Mouse (Mus musculus) gastrocnemius, postnatal 25 days (tissue): ENCODE measurements around the gene 1700003F12Rik. TPM values are rescaled to one million over a fixed set of nuclear protein-coding genes. Genes with fewer than 3 reads are reported as not detected.

ENCODE experiments used
- DNase-seq: peaks from one replicate; pipeline ENCODE4 v3.0.0; 2022
- total RNA-seq, 2 experiments: library from RNA; stranded (reverse); gene quantifications; 1 replicate in 1 of 2; 2 replicates in 1 of 2; pipeline ENCODE4 v1.2.3; 2021

The 1700003F12Rik gene
- total RNA-seq, 2 experiments from 2014 or later, result not detected

DNA sequence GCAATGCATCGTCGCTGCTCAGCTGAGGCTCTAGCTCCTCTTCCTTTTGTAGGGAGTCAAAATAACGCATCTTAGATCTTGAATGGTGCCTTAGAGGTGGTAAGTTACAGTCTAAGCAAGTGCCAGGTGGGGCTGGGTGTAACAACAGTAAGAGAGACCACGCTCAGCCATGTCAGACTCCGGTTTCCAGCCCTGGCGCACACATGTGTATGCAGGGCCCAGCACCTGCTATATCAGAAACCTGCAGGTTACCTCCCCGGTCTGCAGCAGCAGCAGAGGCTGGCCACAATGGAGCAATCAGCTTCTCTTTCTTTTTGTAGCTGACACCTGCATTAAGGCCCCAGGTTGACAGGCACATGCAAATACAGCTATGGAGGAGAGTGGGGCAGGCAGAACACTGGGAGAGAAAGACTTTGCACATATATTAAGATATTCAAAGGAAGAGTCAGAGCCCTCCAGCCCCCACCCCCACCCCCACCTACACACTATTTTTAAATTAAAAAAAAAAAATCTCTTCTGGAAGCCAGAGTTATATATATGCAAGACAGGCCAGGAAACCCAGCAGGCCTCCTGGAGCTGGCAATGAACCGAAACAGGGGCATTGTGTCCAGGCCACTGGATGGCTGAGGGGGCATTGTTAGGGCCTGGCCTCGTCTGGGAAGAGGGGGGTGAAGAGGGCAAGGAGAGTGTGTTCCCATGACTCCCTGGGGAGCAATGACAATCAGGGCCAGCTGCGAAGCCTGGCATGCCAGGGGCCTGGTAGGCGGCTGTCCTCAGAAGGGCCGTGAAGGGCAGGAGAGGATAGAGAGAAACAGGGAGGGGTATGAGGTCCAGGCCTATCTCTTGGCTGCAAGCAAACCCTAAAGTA is 30.2 kb downstream of the 1700003F12Rik start:
- no peak for DNase-seq

DNA sequence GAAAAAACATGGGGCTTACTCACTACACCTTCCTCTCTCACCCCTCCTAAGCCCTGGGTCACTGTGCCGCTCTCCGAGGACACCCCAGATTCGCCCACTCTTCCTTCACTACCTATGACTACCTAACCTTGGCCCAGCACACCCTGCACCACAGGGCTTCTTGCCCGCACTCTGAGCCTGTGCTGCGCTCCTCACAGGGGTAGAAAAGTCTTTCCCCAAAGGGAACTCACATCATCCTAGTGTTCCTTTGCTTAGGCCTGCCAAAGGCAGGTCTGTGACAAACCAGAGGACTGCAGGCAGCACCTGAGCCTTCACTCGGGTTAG is 30.8 kb downstream of the 1700003F12Rik start:
- DNase-seq, result no peak

DNA sequence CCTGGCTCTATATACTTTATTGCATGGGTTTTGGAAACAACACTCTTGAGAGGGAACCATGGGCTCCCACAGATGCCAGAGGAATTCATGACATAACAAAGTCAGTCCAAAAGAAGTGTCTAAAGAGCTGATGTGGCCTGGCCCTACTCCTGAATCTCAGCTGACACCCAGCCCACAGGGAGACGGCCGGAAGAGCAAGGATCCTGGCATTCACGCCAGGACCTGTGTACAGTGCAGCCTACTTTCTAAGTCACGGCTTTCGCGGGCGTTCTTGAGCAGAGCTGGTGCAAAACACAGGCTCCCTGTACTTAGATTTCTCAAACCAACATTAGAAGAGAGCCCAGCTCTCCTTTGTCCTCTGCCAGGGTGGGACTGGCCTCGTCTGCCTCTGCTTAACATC is 33.7 kb downstream of the 1700003F12Rik start:
- DNase-seq, result peak; percentile 64

DNA sequence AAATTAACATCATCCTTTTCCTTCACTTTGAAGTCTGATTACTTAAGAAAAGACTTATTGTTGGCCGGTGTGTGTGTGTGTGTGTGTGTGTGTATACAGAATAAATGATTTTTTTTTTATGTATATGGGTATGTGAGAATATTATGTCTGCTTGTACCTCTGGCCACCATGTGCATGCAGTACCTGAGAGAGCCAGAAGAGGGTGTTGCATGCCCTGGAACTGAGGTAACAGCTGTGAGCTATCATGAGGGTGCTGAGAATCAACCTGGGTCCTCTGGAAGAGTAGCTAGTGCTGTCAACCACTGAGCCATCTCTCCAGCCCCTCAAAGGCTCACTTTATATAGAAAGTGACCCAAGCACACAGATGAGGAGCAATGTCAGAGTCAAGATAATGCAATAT is 34.5 kb downstream of the 1700003F12Rik start:
- DNase-seq, result no peak

DNA sequence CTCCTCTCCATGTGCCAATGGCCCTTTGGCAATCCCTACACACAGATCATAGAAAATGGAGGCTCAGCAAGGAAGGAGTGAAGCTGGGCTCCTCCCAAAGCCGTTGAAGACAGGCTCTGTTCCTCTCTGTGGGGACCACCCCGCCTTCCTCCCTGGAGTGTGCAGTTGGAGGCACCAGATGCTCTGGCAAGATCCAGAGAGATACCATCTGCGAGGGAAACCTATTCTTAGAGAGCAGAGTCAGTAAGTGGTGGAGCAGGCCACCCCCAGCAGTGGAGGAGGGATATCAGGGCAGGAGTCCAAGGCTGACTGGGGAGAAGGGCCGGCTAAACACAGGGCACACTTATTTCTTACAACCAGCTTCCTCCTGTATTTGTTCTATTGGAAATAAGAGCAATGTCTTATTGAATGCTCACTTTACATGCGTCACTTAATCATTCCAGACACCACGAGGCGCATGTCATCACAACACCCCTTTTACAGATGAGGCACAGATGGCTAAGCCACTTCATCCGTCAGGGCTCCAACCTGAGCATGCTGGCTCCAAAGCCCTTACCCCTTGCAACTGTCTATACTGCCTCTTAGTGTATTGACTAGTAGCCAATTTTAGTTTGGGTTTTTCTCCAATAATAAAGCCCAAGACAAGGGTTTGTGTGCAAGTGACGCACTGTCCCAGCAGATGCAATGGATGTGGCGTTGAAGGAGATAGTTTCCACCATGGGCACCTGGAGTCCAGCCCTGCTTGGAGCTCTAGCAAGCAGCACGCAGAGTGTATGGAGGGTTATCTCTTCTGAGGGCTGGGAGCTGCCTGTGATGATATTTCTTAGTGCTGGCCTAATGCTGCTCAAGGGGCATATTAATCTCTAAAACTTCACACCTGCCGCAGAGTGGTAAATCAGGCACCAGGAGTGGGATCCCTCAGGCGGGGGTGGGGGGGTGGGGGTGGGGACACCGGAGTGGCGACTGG is 37.3 kb downstream of the 1700003F12Rik start:
- no peak for DNase-seq

DNA sequence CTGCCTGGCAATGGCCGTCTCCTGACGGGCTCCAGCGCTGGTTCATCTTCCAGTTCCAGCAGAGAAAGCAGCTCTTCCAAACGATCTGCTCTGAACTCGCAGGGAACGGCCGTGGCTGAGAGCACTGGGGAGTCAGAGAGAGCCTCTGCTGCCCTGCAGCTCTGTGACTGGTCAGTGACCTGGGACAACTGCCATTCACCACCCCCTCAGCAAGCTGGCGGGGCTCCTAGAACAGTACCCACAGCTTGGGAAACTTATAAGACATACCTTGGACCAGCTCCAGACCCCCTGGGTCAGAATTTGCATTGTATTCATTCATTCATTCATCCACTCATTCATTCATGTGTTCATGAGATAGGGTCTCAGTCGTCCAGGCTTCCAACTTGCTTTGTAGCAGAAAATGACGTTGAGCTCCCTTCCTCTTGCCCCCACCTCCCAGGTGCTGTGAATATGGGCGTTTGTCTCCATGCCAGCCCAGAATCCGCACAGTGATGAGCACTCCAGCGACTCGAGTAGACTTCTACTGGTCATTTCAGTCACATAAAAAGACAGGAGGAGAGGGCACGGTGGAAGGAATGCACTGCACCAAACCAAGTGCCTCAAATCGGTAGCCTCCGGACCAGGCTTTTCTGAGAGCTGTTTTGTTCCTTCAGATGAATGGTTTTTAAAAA is 38.2 kb downstream of the 1700003F12Rik start:
- no peak for DNase-seq

DNA sequence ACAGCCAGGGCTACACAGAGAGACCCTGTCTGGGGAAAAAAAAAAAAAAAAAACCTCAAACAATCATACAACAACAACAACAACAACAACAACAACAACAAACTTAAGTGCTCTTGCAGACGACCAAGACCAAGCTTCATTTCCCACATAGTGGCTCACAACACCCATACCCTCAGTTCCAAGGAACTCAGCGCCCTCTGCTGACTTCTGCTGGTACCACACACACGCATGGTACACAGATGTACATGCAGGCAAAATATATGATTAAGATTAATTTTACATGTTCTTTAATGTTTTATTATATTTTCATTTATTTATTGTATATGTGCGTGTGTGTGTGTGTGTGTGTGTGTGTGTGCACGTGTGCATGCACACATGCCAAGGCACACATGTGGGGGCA is 39.5 kb downstream of the 1700003F12Rik start:
- DNase-seq, result no peak

DNA sequence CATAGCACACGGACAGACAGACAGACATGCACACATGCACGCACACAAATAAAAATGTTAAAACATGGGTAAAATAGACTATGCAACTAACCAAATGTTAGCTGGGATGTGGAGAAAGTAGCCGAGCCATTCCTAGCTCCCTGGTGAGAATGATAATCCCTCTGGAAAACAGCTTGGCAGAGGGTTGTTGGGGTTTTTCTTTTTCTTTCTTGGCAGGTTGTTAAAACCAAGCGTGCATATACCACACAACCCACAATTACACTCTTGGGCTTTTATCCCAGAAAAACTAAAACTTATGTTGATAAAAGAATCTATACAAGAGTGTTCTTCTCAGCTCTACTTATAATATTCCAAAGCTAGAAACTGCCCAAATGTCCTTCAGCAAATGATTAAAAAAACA is 42.2 kb downstream of the 1700003F12Rik start:
- DNase-seq, result no peak

DNA sequence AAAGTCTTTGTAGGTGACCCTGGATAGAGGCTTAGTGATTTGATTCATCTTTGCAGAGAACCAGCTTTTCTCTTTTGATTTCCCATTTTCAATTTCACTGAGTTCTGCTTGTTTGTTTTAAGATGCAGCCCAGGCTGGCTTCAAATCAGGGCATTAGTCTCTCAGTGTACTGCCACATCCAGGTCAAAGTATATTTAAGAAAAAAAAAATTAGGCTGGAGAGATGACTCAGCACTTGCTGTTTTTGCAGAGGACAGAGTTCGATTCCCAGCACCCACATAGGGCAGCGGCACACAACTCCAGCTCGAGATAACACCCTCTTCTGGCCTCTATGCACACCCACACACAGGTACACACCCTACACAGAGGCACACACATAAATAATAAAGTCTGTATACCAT is 44.4 kb downstream of the 1700003F12Rik start:
- DNase-seq, result no peak

DNA sequence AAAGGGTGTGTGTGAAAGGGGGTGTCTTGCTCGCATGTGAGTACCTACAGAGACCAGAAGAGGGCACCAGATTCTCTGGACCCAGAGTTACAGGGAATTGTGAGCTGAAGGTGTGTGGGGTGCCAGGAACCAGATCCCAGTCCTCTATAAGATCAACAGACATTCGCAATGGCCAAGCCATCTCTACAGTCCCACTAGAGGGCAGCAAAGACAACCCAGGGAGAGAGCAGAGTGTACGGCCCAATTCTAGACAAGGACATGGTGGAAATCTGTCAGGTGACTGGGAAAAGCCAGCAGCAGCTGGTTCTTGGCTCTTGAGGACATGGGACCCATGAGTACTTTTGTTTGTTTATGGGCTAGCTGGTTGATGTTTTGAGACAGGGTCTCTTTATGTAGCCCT is 46.1 kb downstream of the 1700003F12Rik start:
- DNase-seq, result no peak

DNA sequence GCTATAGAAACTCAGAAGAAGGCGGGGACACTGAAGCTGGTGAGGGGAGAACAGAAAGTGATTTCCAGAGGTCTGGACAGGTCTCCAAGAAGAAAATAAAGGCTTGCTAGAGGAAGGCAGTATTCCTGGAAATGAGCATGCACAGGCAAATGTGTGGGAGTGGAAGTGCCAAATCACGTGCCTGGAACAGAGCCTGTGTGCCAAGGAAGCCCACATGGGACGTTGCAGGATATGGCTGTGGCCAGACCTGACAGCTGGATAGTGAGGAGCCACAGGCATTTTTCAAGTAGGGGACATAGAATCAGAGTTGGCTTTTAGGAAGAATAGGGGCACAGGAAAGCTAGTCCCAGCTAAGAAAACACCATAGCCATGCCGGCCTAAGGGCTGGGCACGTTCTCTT is 48.9 kb downstream of the 1700003F12Rik start:
- no peak for DNase-seq

DNA sequence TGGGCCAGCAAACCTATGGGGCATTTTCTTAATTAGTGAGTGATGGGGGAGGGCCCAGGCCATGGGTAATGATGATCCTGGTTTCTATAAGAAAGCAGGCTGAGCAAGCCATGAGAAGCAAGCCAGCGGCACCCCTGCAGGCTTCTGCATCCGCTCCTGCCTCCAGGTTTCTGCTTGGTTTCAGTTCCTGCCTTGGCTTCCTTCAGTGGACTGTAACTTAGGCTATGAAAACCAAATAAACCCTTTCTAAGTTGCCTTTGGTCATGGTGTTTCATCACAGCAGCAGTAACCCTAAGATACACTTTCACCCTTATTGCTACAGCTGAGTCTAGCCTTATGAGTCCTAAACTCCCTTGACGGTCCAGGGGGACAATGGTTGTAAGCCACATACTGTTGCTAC is 50.5 kb downstream of the 1700003F12Rik start:
- DNase-seq, result no peak

Other genes with a start within 250 kb of the 1700003F12Rik start
- not detected for gene Bpifb9b, start 239.9 kb upstream of the 1700003F12Rik start, total RNA-seq
- 10 to 100 TPM; 11.0 to 12.3 TPM for gene Cdk5rap1, start 174.1 kb upstream of the 1700003F12Rik start, total RNA-seq
- 100 to 1,000 TPM; 190 to 200 TPM for gene Snta1, start 139.0 kb upstream of the 1700003F12Rik start, total RNA-seq
- 10 to 100 TPM in 1 of 2 experiments, 1 to 10 TPM in 1; 9.9 to 10.7 TPM for gene Cbfa2t2, start 110.6 kb upstream of the 1700003F12Rik start, total RNA-seq
- not detected for gene Actl10, start 4.7 kb downstream of the 1700003F12Rik start, total RNA-seq
- gene Necab3, start 11.8 kb downstream of the 1700003F12Rik start, total RNA-seq, result 1 to 10 TPM in 1 of 2 experiments, under 1 TPM in 1; 0.69 to 1.4 TPM
- 1 to 10 TPM in 1 of 2 experiments, under 1 TPM in 1; 0.87 to 1.8 TPM for gene E2f1, start 22.8 kb downstream of the 1700003F12Rik start, total RNA-seq
- 10 to 100 TPM; 12.6 to 14.9 TPM for gene Pxmp4, start 56.6 kb downstream of the 1700003F12Rik start, total RNA-seq
- gene Zfp341, start 66.2 kb downstream of the 1700003F12Rik start, total RNA-seq, result 1 to 10 TPM; 2.2 to 2.5 TPM
- gene 4930519P11Rik, start 66.4 kb downstream of the 1700003F12Rik start, total RNA-seq, result not detected
- 100 to 1,000 TPM; 102 TPM for gene Chmp4b, start 104.6 kb downstream of the 1700003F12Rik start, total RNA-seq
- gene Gm14214, start 222.9 kb downstream of the 1700003F12Rik start, total RNA-seq, result not detected
- gene Raly, start 244.0 kb downstream of the 1700003F12Rik start, total RNA-seq, result 10 to 100 TPM; 64.6 to 69.4 TPM
- not detected for gene a, start 244.3 kb downstream of the 1700003F12Rik start, total RNA-seq